Mouse (Mus musculus): ENCODE measurements around the gene Clec2d. TPM values are rescaled to one million over a fixed set of nuclear protein-coding genes. Genes with fewer than 3 reads are reported as not detected.

The Clec2d gene
- polyA plus RNA-seq, 1 experiment from 2014 or later = 0.23 TPM

Small RNAs within 50 kb of the gene (microRNA-seq; reads per million reads assigned to microRNA genes)
- not detected for gene Gm27514

Other genes with a start within 250 kb of the Clec2d start
- not detected in 2 replicates for gene Clec2g, start 246.2 kb upstream of the Clec2d start, polyA plus RNA-seq (2016; fragmentation: Nextera tagmentation; extraction: Ambion mirVana)
- 0.13 TPM in 1 of 2 replicates, not detected in the other for gene Klrb1f, start 134.7 kb upstream of the Clec2d start, polyA plus RNA-seq (2016; fragmentation: Nextera tagmentation; extraction: Ambion mirVana)
- not detected in 2 replicates for gene Clec2e, start 79.7 kb upstream of the Clec2d start, polyA plus RNA-seq (2016; fragmentation: Nextera tagmentation; extraction: Ambion mirVana)
- 0.10 TPM in 1 of 2 replicates, not detected in the other for gene Cd69, start 94.8 kb downstream of the Clec2d start, polyA plus RNA-seq (2016; fragmentation: Nextera tagmentation; extraction: Ambion mirVana)
- gene 4922502D21Rik, start 151.2 kb downstream of the Clec2d start, polyA plus RNA-seq (2016; fragmentation: Nextera tagmentation; extraction: Ambion mirVana) = not detected in 2 replicates
- 0.36 and 0.38 TPM in 2 replicates for gene Clec12a, start 162.1 kb downstream of the Clec2d start, polyA plus RNA-seq (2016; fragmentation: Nextera tagmentation; extraction: Ambion mirVana)
- not detected in 2 replicates for gene Clec12b, start 205.3 kb downstream of the Clec2d start, polyA plus RNA-seq (2016; fragmentation: Nextera tagmentation; extraction: Ambion mirVana)
- gene Clec1b, start 216.7 kb downstream of the Clec2d start, polyA plus RNA-seq (2016; fragmentation: Nextera tagmentation; extraction: Ambion mirVana) = 3.7 and 4.5 TPM in 2 replicates
- 0.10 TPM in 1 of 2 replicates, not detected in the other for gene Clec9a, start 228.2 kb downstream of the Clec2d start, polyA plus RNA-seq (2016; fragmentation: Nextera tagmentation; extraction: Ambion mirVana)